Mouse (Mus musculus) bone marrow macrophage, adult 2 months (primary cell): Measurements from ENCODE around the gene Itgb7. TPM values are rescaled to one million over a fixed set of nuclear protein-coding genes. Genes with fewer than 3 reads are reported as not detected.

Source experiments
- H3K27ac ChIP-seq: 2 replicates; pipeline ENCODE4 v1.5.1; 2012; ENCODE audit warnings: low read depth, low read length; ENCODE audit not compliant: insufficient read depth
- H3K4me1 ChIP-seq: 2 replicates; pipeline ENCODE4 v1.6.1; 2012; ENCODE audit warnings: low read length; ENCODE audit not compliant: control insufficient read depth, insufficient read depth
- H3K4me3 ChIP-seq: 2 replicates; pipeline ENCODE4 v1.5.1; 2012; ENCODE audit warnings: mild to moderate bottlenecking, low read length, moderate library complexity; ENCODE audit not compliant: insufficient read depth
- CTCF ChIP-seq: IDR thresholded peaks from 2 replicates; pipeline ENCODE4 v1.5.1; 2012; ENCODE audit warnings: low read depth, mild to moderate bottlenecking, low read length, moderate library complexity
- POLR2A ChIP-seq: IDR thresholded peaks from 2 replicates; pipeline ENCODE4 v1.6.1; 2012; ENCODE audit warnings: mild to moderate bottlenecking, low read depth, low read length, borderline replicate concordance
- polyA plus RNA-seq: library from polyadenylated mRNA; stranded (reverse); fragments of >200 nt; gene quantifications from 2 replicates; pipeline ENCODE4 v1.2.4, GENCODE M21; 2012; ENCODE audit not compliant: missing spikeins, insufficient read depth, insufficient read length

Itgb7 gene
- polyA plus RNA-seq, 1 experiment: 35.8 TPM

- H3K4me3 ChIP-seq: peak overlapping the region; percentile 51
- 0 out of 2 replicates have a peak, but pooled peaks have one; percentile 12 for TF ChIP-seq POLR2A
- TF ChIP-seq CTCF: no peak
- peaks cover 22% of the 10 kb centered on the region for H3K4me1 ChIP-seq
- peak overlapping the region; percentile 95 for H3K27ac ChIP-seq
Measured at GRCm38 (mm10) chr15:102243229-102244190, 11.8 kb upstream of the Itgb7 start.

DNA sequence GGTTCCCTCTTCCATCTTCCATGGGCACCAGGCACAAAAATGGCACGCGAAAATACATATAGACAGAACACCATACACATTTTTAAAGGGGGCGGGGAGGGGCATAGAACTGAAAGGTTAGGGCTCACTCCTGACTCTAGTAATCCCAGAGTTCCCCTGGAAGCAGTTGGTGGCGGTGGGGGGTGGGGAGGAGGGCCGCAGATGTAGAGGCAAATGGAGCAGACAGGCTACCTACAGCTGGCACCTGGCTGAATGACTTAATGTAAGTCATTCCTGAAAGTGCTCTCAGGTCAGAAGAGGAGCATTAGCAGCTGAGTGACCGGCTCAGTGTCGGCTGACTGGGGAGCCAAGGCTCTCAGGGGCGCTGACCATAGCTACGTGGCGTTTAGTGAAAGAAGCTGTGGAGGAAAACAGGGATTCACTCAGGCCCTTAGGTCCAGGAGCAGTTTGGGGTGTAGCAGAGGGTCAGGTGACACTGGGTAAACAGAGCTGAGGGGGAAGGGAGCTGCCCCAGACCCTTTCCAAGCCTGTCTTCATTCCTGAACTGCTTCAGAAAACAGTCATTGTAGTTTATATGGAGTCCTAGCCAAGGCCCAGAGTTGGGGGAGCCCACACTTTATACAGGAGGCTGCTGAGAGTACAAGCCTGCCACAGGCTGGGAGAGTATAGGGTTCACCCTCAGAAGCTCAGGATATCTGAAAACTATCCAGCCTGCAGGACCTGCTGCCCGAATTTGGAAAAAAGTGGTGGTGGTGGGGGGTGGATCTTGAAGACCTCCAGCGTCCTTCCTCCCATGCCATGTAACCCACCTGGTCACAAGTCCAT is 10.9 kb upstream of the Itgb7 start:
- Histone ChIP-seq H3K4me1 (peaks cover 22% of the 10 kb centered on the region), H3K4me3 (peak overlapping the region; percentile 42), H3K27ac (peak overlapping the region; percentile 86)
- TF ChIP-seq POLR2A: no peak
- TF ChIP-seq CTCF: no peak

DNA sequence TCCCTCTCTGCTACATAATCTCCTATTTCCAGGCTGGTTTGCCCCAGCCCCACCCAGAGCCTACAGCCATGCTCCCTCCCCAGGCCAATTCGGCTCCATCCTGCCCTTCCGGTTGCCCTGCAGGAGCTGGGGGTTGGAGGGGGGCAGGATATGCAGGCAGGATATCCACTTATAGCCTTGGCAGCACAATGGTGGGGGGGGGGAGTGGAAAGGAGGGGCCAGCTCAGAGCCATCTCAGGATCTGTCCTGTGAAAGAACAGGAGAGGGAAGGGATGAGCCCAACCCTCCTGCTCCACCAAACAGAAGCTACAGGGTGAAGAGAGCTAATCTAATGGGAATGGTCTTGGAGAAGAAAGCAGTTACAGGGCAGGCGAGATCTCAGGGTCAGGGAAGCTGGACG is 8.9 kb upstream of the Itgb7 start:
- no peak overlapping the region for H3K4me3 ChIP-seq
- TF ChIP-seq CTCF: no peak
- no peak for TF ChIP-seq POLR2A
- H3K4me1 ChIP-seq: peaks cover 22% of the 10 kb centered on the region
- no peak overlapping the region for H3K27ac ChIP-seq

DNA sequence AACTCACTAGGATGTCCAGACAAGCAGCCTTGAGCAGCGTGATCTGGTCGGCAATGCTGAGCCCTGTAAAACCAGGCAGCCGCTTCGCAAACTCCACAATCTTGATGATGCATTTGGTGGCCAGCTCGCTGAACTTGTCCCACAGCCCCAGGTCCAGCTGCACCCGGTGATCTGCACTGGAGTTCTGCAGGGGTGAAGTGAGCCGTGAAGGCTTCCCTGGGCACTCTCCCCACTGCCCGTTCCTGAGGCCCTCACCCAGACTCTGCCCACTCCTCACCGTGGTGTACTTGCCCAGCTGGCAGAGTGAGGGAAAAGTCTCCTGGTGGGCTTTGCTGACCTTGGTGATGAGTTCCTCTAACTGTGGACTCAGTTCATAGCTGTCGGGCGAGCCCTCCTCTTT is 8.1 kb upstream of the Itgb7 start:
- no peak overlapping the region for H3K27ac ChIP-seq
- TF ChIP-seq CTCF (no peak), POLR2A (no peak)
- no peak overlapping the region for H3K4me3 ChIP-seq
- H3K4me1 ChIP-seq: peaks cover 15% of the 10 kb centered on the region

DNA sequence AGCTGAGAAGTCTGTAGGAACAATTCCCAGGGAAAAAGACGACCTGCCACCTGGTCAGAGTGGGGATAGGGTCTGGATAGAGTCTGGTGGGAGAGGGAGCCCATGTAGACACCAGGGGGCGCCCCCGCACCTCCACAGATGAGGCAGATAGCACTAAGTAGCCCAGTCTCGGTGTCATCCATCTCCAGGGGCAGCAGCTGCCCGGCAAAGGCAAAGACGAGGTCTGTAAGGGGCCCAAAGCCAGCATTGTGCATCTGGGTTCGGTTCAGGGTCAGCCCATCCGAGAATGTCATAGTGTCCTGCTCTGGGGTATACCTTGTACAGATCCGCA is 7.5 kb upstream of the Itgb7 start:
- TF ChIP-seq CTCF: peak; percentile 66
- no peak for TF ChIP-seq POLR2A
- peaks cover 19% of the 10 kb centered on the region for H3K4me1 ChIP-seq
- no peak overlapping the region for H3K27ac ChIP-seq
- H3K4me3 ChIP-seq: no peak overlapping the region

DNA sequence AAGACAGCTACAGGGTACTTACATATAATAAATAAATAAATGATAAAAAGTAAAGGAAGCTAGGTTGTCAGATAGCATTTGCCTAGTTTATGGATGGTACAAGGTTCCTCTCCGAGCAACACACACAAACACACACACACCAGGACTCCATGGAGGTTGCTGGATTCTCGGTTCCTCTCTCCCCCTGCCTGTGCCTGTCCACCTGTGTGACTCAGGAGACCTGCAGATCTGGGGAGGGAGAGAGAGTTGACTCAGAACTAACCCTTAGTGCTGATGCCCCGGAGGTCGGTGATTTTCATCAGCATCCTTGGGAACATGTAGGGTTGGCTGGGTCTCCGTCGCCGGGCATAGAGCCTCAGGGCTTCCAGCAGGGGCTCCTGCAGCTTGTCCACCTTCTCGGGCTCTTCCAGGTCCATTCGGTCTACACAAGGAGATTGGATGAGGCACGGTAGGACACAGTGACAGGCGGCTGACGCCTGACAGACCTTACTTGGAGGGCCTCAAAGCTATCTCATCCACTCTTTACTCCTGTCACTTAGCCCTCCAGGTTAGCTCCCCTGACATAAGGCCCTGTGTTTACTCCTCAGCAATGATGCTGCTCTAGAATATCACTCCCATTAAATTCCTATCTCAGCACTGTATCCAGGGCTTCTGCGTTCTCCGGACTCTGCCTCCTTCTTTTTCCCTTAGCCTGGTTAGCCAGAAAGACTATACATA is 7.0 kb upstream of the Itgb7 start:
- Histone ChIP-seq H3K4me1 (peaks cover 19% of the 10 kb centered on the region), H3K27ac (no peak overlapping the region), H3K4me3 (no peak overlapping the region)
- TF ChIP-seq CTCF (no peak), POLR2A (no peak)

- peaks cover 38% of the 10 kb centered on the region for H3K4me1 ChIP-seq
- no peak overlapping the region for H3K27ac ChIP-seq
- TF ChIP-seq CTCF (no peak), POLR2A (no peak)
- no peak overlapping the region for H3K4me3 ChIP-seq
Measured at GRCm38 (mm10) chr15:102235371-102236027, 3.8 kb upstream of the Itgb7 start.

GRCm38 (mm10) chr15:102233896-102234295 is 2.2 kb upstream of the Itgb7 start:
- Histone ChIP-seq H3K4me1 (peaks cover 38% of the 10 kb centered on the region), H3K27ac (no peak overlapping the region), H3K4me3 (no peak overlapping the region)
- TF ChIP-seq POLR2A: no peak
- no peak for TF ChIP-seq CTCF

DNA sequence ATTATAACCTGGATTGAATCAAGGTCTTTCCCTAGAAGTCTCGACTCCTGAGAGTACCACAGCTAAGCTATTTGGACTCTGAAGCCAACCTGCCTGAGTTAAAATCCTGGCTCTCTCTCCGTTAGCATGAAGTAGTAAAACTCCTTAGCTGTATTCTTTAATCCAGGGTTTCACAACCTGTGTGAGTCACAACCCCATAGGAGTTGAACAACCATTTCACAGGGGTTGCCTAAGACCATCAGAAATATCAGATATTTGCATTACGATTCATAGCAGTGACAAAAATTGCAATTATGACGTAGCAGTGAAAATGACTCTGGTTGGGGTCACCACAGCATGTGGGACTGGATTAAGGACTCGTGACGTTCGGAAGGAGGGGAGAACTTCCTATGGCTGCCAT is 1.0 kb upstream of the Itgb7 start:
- peaks cover 38% of the 10 kb centered on the region for H3K4me1 ChIP-seq
- TF ChIP-seq POLR2A (no peak), CTCF (no peak)
- no peak overlapping the region for H3K4me3 ChIP-seq
- no peak overlapping the region for H3K27ac ChIP-seq
